Mouse (Mus musculus) G1E (cell line): ENCODE results near the gene Ywhag.

Experiments
- CTCF ChIP-seq: IDR thresholded peaks from 2 replicates; pipeline ENCODE4 v1.5.1; 2012; ENCODE audit warnings: low read depth, low read length, inconsistent platforms, mixed read lengths
- GATA1 ChIP-seq: IDR thresholded peaks from 2 replicates; pipeline ENCODE4 v1.6.1; 2012; ENCODE audit warnings: borderline replicate concordance, low read length, inconsistent platforms, mixed read lengths

DNA sequence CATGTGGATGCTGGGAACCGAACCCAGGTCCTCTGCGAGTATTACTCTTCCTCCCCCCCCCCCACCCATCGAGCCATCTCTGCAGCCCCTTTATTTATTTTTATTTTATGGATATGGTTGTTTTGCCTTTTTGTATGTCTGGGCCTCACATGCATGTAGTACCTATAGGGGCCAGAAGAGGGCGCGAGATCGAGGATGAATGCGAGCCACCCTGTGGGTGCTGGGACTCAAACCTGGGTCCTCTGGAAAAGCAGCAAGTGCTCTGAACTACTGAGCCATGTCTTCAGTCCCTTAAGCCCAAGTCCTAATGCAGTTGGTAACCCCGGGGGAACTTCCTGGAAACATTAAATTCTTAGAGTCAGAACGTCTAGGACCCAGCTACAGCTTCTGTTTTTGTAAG lies 32.5 kb upstream of the Ywhag start:
- 0 out of 2 replicates have a peak, but pooled peaks have one; percentile 13 for TF ChIP-seq CTCF
- TF ChIP-seq GATA1, result no peak
